Mouse (Mus musculus): ENCODE measurements around the gene Myo10. TPM values are rescaled to one million over a fixed set of nuclear protein-coding genes. Genes with fewer than 3 reads are reported as not detected.
"Not testable (repeated sequence)": the region's sequence is repeated elsewhere in the genome, so short reads cannot be mapped to it uniquely, and the experiment has no call there.

Myo10 gene
- polyA plus RNA-seq, 1 experiment from 2014 or later = 30.4 TPM

GRCm38 (mm10) chr15:25718104-25718503 is 95.8 kb downstream of the Myo10 start:
- 93% methylated on average over 2 of the region's 4 CpGs for WGBS
- H3K27ac ChIP-seq (ENCODE audit: low read length); H3K4me3 ChIP-seq (replicated peaks; ENCODE audit: low read length); H3K9me3 ChIP-seq (replicated peaks; ENCODE audit: control insufficient read depth, low read length); H3K27me3 ChIP-seq (ENCODE audit: control insufficient read depth, insufficient read depth, low read length); H3K4me2 ChIP-seq (ENCODE audit: low read depth, low read length); H3K36me3 ChIP-seq (ENCODE audit: control insufficient read depth, insufficient read depth, low read length); ATAC-seq (ENCODE audit: insufficient read depth, low FRiP score); H3K9ac ChIP-seq (ENCODE audit: low read length): not testable (repeated sequence)
- peaks cover 13% of the 10 kb centered on the region; the same call in 1 of the 2 replicates for H3K4me1 ChIP-seq (ENCODE audit: control insufficient read depth, insufficient read depth, low read length)

DNA sequence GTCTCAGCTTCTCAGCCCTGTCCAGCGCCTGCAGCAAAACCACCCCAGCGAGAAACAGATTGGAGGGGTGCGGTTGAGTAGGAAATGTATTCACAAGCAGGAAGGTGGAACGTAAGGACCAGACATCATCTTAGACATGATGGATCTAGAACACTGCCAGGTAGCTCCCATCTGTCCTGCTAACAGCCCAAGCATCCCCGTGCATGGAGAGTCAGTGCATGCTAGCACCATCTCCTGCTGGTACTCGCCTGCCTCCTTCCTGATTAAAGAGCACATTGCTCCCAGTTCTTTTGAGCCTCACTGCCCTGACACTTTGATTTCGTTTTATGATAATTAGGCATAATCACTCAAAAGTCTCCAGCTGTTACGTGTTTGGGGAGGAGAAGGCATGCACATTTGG is 96.9 kb downstream of the Myo10 start:
- Histone ChIP-seq H3K27me3 (ENCODE audit: control insufficient read depth, insufficient read depth, low read length) (no peaks in the 10 kb centered on the region), H3K4me2 (ENCODE audit: low read depth, low read length) (no peak overlapping the region), H3K9me3 (replicated peaks; ENCODE audit: control insufficient read depth, low read length) (no peaks in the 10 kb centered on the region), H3K9ac (ENCODE audit: low read length) (no peak overlapping the region), H3K27ac (ENCODE audit: low read length) (no peak overlapping the region), H3K4me1 (ENCODE audit: control insufficient read depth, insufficient read depth, low read length) (peaks cover 18% of the 10 kb centered on the region; the same call in 1 of the 2 replicates), H3K4me3 (replicated peaks; ENCODE audit: low read length) (no peak overlapping the region), H3K36me3 (ENCODE audit: control insufficient read depth, insufficient read depth, low read length) (no peaks in the 10 kb centered on the region)
- no peak for ATAC-seq (ENCODE audit: insufficient read depth, low FRiP score)
- WGBS = 80% methylated on average over 8 of the region's 8 CpGs

DNA sequence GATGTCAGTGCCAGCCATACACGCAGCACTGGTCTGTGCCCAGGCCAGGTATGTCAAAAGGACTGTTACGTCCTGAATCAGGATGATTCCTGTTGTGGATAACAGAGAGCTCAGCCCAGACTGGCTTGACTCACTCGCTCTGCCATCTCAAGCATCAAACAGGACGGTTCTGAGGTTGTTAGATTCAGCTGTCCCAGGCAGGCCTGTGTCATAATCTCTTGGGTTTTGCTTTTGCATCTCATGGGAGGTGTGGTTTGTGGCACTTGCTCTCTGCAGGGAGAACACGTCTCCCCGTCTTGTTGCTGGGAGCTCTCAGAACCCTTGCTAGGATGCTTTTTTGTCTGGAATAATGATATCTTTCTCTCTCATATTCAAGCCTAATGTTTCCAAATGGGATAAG is 97.9 kb downstream of the Myo10 start:
- ATAC-seq (ENCODE audit: insufficient read depth, low FRiP score) = no peak
- Histone ChIP-seq H3K27ac (ENCODE audit: low read length) (no peak overlapping the region), H3K4me1 (ENCODE audit: control insufficient read depth, insufficient read depth, low read length) (peaks cover 13% of the 10 kb centered on the region; the same call in 1 of the 2 replicates), H3K9me3 (replicated peaks; ENCODE audit: control insufficient read depth, low read length) (no peaks in the 10 kb centered on the region), H3K27me3 (ENCODE audit: control insufficient read depth, insufficient read depth, low read length) (no peaks in the 10 kb centered on the region), H3K4me3 (replicated peaks; ENCODE audit: low read length) (no peak overlapping the region), H3K9ac (ENCODE audit: low read length) (no peak overlapping the region), H3K36me3 (ENCODE audit: control insufficient read depth, insufficient read depth, low read length) (no peaks in the 10 kb centered on the region), H3K4me2 (ENCODE audit: low read depth, low read length) (no peak overlapping the region)
- WGBS = 90% methylated on average over 6 of the region's 6 CpGs

- no peak overlapping the region for H3K4me3 ChIP-seq (replicated peaks; ENCODE audit: low read length)
- ATAC-seq (ENCODE audit: insufficient read depth, low FRiP score) = peak; percentile 84
- WGBS = 31% methylated on average over 12 of the region's 12 CpGs
- H3K9ac ChIP-seq (ENCODE audit: low read length) = no peak overlapping the region
- H3K27me3 ChIP-seq (ENCODE audit: control insufficient read depth, insufficient read depth, low read length) = no peaks in the 10 kb centered on the region
- H3K9me3 ChIP-seq (replicated peaks; ENCODE audit: control insufficient read depth, low read length) = no peaks in the 10 kb centered on the region
- H3K36me3 ChIP-seq (ENCODE audit: control insufficient read depth, insufficient read depth, low read length) = no peaks in the 10 kb centered on the region
- H3K4me2 ChIP-seq (ENCODE audit: low read depth, low read length) = no peak overlapping the region
- peak overlapping the region; percentile 75 for H3K27ac ChIP-seq (ENCODE audit: low read length)
- 0 out of 2 replicates have a peak, but pooled peaks cover 9% of the 10 kb centered on the region for H3K4me1 ChIP-seq (ENCODE audit: control insufficient read depth, insufficient read depth, low read length)
Measured at GRCm38 (mm10) chr15:25723281-25724113, 101.2 kb downstream of the Myo10 start.

GRCm38 (mm10) chr15:25724549-25724948 is 102.2 kb downstream of the Myo10 start:
- no peaks in the 10 kb centered on the region for H3K27me3 ChIP-seq (ENCODE audit: control insufficient read depth, insufficient read depth, low read length)
- no peaks in the 10 kb centered on the region for H3K36me3 ChIP-seq (ENCODE audit: control insufficient read depth, insufficient read depth, low read length)
- H3K4me1 ChIP-seq (ENCODE audit: control insufficient read depth, insufficient read depth, low read length) = 0 out of 2 replicates have a peak, but pooled peaks cover 9% of the 10 kb centered on the region
- H3K27ac ChIP-seq (ENCODE audit: low read length) = no peak overlapping the region; the same call in 1 of the 2 replicates
- no peak overlapping the region for H3K4me3 ChIP-seq (replicated peaks; ENCODE audit: low read length)
- WGBS = 93% methylated on average over 6 of the region's 6 CpGs
- no peak for ATAC-seq (ENCODE audit: insufficient read depth, low FRiP score)
- no peak overlapping the region for H3K4me2 ChIP-seq (ENCODE audit: low read depth, low read length)
- H3K9me3 ChIP-seq (replicated peaks; ENCODE audit: control insufficient read depth, low read length) = no peaks in the 10 kb centered on the region
- H3K9ac ChIP-seq (ENCODE audit: low read length) = no peak overlapping the region

- Histone ChIP-seq H3K4me2 (ENCODE audit: low read depth, low read length) (no peak overlapping the region), H3K27me3 (ENCODE audit: control insufficient read depth, insufficient read depth, low read length) (no peaks in the 10 kb centered on the region), H3K9me3 (replicated peaks; ENCODE audit: control insufficient read depth, low read length) (no peaks in the 10 kb centered on the region), H3K27ac (ENCODE audit: low read length) (no peak overlapping the region), H3K4me1 (ENCODE audit: control insufficient read depth, insufficient read depth, low read length) (0 out of 2 replicates have a peak, but pooled peaks cover 9% of the 10 kb centered on the region), H3K9ac (ENCODE audit: low read length) (no peak overlapping the region), H3K4me3 (replicated peaks; ENCODE audit: low read length) (no peak overlapping the region), H3K36me3 (ENCODE audit: control insufficient read depth, insufficient read depth, low read length) (no peaks in the 10 kb centered on the region)
- ATAC-seq (ENCODE audit: insufficient read depth, low FRiP score) = no peak
- WGBS = 92% methylated on average over 5 of the region's 5 CpGs
Measured at GRCm38 (mm10) chr15:25726814-25727213, 104.5 kb downstream of the Myo10 start.

DNA sequence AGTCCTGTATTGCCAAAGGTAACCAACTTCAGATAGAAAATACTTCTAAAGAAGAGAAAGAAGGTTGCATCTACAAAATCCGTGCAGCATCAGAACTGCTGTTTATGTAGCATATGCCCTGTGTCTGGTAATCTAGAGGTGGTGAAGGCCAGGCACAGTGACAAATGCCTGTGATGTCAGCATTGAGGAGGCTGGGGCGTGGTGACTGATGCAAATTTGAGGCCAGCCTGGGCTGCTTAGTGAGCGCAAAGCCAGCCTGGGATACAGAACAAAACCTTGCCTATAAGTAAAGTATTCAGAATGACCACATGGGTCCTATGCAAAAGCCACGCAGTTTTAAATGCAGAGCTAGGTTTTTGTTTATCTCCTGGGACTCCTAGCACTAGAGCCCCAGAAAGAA is 106.2 kb downstream of the Myo10 start:
- Histone ChIP-seq H3K9ac (ENCODE audit: low read length) (no peak overlapping the region), H3K9me3 (replicated peaks; ENCODE audit: control insufficient read depth, low read length) (no peaks in the 10 kb centered on the region), H3K27me3 (ENCODE audit: control insufficient read depth, insufficient read depth, low read length) (no peaks in the 10 kb centered on the region), H3K36me3 (ENCODE audit: control insufficient read depth, insufficient read depth, low read length) (no peaks in the 10 kb centered on the region), H3K4me2 (ENCODE audit: low read depth, low read length) (no peak overlapping the region), H3K4me1 (ENCODE audit: control insufficient read depth, insufficient read depth, low read length) (0 out of 2 replicates have a peak, but pooled peaks cover 4% of the 10 kb centered on the region), H3K27ac (ENCODE audit: low read length) (no peak overlapping the region), H3K4me3 (replicated peaks; ENCODE audit: low read length) (no peak overlapping the region)
- 73% methylated on average over 4 of the region's 4 CpGs for WGBS
- no peak for ATAC-seq (ENCODE audit: insufficient read depth, low FRiP score)

DNA sequence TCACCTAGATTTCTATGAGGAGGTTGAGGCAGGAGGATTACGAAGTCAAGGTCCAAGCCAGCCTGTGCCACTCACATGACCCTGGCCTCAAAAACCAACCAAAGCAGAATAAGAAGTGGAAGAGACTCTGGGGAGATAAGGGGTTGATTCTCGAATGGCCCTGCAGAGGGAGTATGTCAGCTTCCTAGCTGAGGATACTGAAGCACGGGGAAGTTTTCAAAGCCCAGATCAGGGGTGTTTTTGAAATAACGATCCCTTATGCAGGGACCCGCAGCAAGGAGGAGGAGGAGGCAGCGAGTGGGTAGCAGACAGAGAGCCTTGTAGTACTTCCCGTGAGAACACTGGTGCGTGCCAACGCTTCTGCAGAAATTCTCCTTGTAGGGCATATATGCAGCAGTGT is 108.7 kb downstream of the Myo10 start:
- Histone ChIP-seq H3K9ac (ENCODE audit: low read length) (no peak overlapping the region), H3K4me2 (ENCODE audit: low read depth, low read length) (no peak overlapping the region), H3K27me3 (ENCODE audit: control insufficient read depth, insufficient read depth, low read length) (no peaks in the 10 kb centered on the region), H3K36me3 (ENCODE audit: control insufficient read depth, insufficient read depth, low read length) (no peaks in the 10 kb centered on the region; the same call in 1 of the 2 replicates), H3K27ac (ENCODE audit: low read length) (no peak overlapping the region), H3K9me3 (replicated peaks; ENCODE audit: control insufficient read depth, low read length) (no peaks in the 10 kb centered on the region), H3K4me1 (ENCODE audit: control insufficient read depth, insufficient read depth, low read length) (no peaks in the 10 kb centered on the region), H3K4me3 (replicated peaks; ENCODE audit: low read length) (no peak overlapping the region)
- ATAC-seq (ENCODE audit: insufficient read depth, low FRiP score) = no peak
- 62% methylated on average over 9 of the region's 9 CpGs for WGBS

DNA sequence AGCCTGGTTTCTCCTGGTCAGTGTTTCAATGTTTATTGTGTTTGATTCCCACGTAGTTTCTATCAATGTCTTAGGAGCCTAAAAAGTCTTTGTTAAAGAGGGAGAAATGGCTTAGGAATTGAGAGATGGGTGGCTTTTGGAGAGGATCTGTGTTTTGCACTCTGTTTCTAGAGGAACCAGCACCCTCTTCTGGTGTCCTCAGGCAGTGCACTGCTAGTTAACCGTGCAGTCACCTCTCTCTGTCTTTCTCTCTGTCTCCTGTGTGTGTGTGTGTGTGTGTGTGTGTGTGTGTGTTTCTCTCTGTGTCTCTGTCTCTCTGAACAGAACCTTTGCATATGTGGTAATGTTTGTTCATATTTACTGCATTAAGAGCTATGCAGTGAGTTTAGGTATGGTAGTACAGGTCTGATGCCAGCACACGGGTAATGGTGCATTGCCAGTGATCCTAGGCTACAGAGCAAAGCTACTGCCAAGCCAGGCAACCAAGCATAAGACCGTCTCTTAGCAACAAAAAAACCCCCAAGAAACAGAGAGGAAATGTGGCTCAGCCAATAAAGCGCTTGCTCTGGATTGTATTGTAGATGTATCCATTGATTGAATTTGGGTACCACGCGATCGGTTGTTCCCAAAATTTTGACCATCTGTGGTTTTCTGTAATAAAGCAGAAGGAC is 110.6 kb downstream of the Myo10 start:
- peaks cover 7% of the 10 kb centered on the region; the same call in 1 of the 2 replicates for H3K36me3 ChIP-seq (ENCODE audit: control insufficient read depth, insufficient read depth, low read length)
- no peak for ATAC-seq (ENCODE audit: insufficient read depth, low FRiP score)

More for the DNA sequence above, 110.6 kb downstream of the Myo10 start:
- Histone ChIP-seq H3K27me3 (ENCODE audit: control insufficient read depth, insufficient read depth, low read length) (no peaks in the 10 kb centered on the region), H3K4me2 (ENCODE audit: low read depth, low read length) (no peak overlapping the region), H3K9ac (ENCODE audit: low read length) (no peak overlapping the region), H3K9me3 (replicated peaks; ENCODE audit: control insufficient read depth, low read length) (no peaks in the 10 kb centered on the region), H3K27ac (ENCODE audit: low read length) (no peak overlapping the region), H3K4me1 (ENCODE audit: control insufficient read depth, insufficient read depth, low read length) (no peaks in the 10 kb centered on the region), H3K4me3 (replicated peaks; ENCODE audit: low read length) (no peak overlapping the region)
- WGBS = 83% methylated on average over 8 of the region's 8 CpGs
